Mouse (Mus musculus): ENCODE measurements around the gene Tmem274. TPM values are rescaled to one million over a fixed set of nuclear protein-coding genes. Genes with fewer than 3 reads are reported as not detected.

The Tmem274 gene
- polyA plus RNA-seq, 1 experiment, result not detected

- Histone ChIP-seq H3K4me1 (ENCODE audit: control insufficient read depth, insufficient read depth, insufficient read length, low read length) (peaks cover 13% of the 10 kb centered on the region; the same call in 1 of the 2 replicates), H3K4me3 (ENCODE audit: low read depth, low read length) (no peak overlapping the region), H3K36me3 (ENCODE audit: control insufficient read depth, insufficient read depth, low read length) (peaks cover 14% of the 10 kb centered on the region), H3K27me3 (ENCODE audit: control insufficient read depth, insufficient read depth, low read length) (no peaks in the 10 kb centered on the region), H3K27ac (ENCODE audit: insufficient read depth, low read depth, low read length) (no peak overlapping the region)
- TF ChIP-seq POLR2A (IDR thresholded peaks at IDR 0.05; ENCODE audit: low read depth, low read length) (no peak), CTCF (IDR thresholded peaks at IDR 0.05; ENCODE audit: extremely low read depth, insufficient read length, insufficient replicate concordance, low read depth, low read length) (no peak)
- WGBS, result 74% methylated on average over 15 of the region's 15 CpGs
These were observed 28.2 kb downstream of the Tmem274 start for GRCm38 (mm10) chr4:149505261-149505967.

- peaks cover 15% of the 10 kb centered on the region; the same call in 1 of the 2 replicates for H3K4me1 ChIP-seq (ENCODE audit: control insufficient read depth, insufficient read depth, insufficient read length, low read length)
- no peaks in the 10 kb centered on the region for H3K27me3 ChIP-seq (ENCODE audit: control insufficient read depth, insufficient read depth, low read length)
- H3K4me3 ChIP-seq (ENCODE audit: low read depth, low read length), result no peak overlapping the region
- TF ChIP-seq POLR2A (IDR thresholded peaks at IDR 0.05; ENCODE audit: low read depth, low read length) (no peak), CTCF (IDR thresholded peaks at IDR 0.05; ENCODE audit: extremely low read depth, insufficient read length, insufficient replicate concordance, low read depth, low read length) (no peak)
- no peak overlapping the region for H3K27ac ChIP-seq (ENCODE audit: insufficient read depth, low read depth, low read length)
- H3K36me3 ChIP-seq (ENCODE audit: control insufficient read depth, insufficient read depth, low read length), result peaks cover 6% of the 10 kb centered on the region; the same call in 1 of the 2 replicates
- 66% methylated on average over 3 of the region's 3 CpGs for WGBS
These were observed 29.7 kb downstream of the Tmem274 start for GRCm38 (mm10) chr4:149506904-149507303.

- H3K27me3 ChIP-seq (ENCODE audit: control insufficient read depth, insufficient read depth, low read length), result no peaks in the 10 kb centered on the region
- WGBS, result 24% methylated on average over 6 of the region's 6 CpGs
- H3K4me1 ChIP-seq (ENCODE audit: control insufficient read depth, insufficient read depth, insufficient read length, low read length), result peaks cover 15% of the 10 kb centered on the region; the same call in 1 of the 2 replicates
- H3K4me3 ChIP-seq (ENCODE audit: low read depth, low read length), result no peak overlapping the region
- TF ChIP-seq POLR2A (IDR thresholded peaks at IDR 0.05; ENCODE audit: low read depth, low read length) (no peak), CTCF (IDR thresholded peaks at IDR 0.05; ENCODE audit: extremely low read depth, insufficient read length, insufficient replicate concordance, low read depth, low read length) (no peak)
- no peaks in the 10 kb centered on the region for H3K36me3 ChIP-seq (ENCODE audit: control insufficient read depth, insufficient read depth, low read length)
- H3K27ac ChIP-seq (ENCODE audit: insufficient read depth, low read depth, low read length), result no peak overlapping the region
These were observed 34.1 kb downstream of the Tmem274 start for GRCm38 (mm10) chr4:149511221-149511646.

GRCm38 (mm10) chr4:149512072-149512471 lies 34.9 kb downstream of the Tmem274 start:
- 82% methylated on average over 7 of the region's 7 CpGs for WGBS
- Histone ChIP-seq H3K4me3 (ENCODE audit: low read depth, low read length) (no peak overlapping the region), H3K36me3 (ENCODE audit: control insufficient read depth, insufficient read depth, low read length) (no peaks in the 10 kb centered on the region), H3K4me1 (ENCODE audit: control insufficient read depth, insufficient read depth, insufficient read length, low read length) (peaks cover 15% of the 10 kb centered on the region; the same call in 1 of the 2 replicates), H3K27me3 (ENCODE audit: control insufficient read depth, insufficient read depth, low read length) (no peaks in the 10 kb centered on the region), H3K27ac (ENCODE audit: insufficient read depth, low read depth, low read length) (no peak overlapping the region)
- no peak for TF ChIP-seq POLR2A (IDR thresholded peaks at IDR 0.05; ENCODE audit: low read depth, low read length)
- no peak for TF ChIP-seq CTCF (IDR thresholded peaks at IDR 0.05; ENCODE audit: extremely low read depth, insufficient read length, insufficient replicate concordance, low read depth, low read length)

- Histone ChIP-seq H3K27me3 (ENCODE audit: control insufficient read depth, insufficient read depth, low read length) (no peaks in the 10 kb centered on the region), H3K4me3 (ENCODE audit: low read depth, low read length) (no peak overlapping the region), H3K4me1 (ENCODE audit: control insufficient read depth, insufficient read depth, insufficient read length, low read length) (peaks cover 14% of the 10 kb centered on the region; the same call in 1 of the 2 replicates), H3K27ac (ENCODE audit: insufficient read depth, low read depth, low read length) (no peak overlapping the region), H3K36me3 (ENCODE audit: control insufficient read depth, insufficient read depth, low read length) (no peaks in the 10 kb centered on the region)
- WGBS, result 75% methylated on average over 5 of the region's 5 CpGs
- TF ChIP-seq CTCF (IDR thresholded peaks at IDR 0.05; ENCODE audit: extremely low read depth, insufficient read length, insufficient replicate concordance, low read depth, low read length) (no peak), POLR2A (IDR thresholded peaks at IDR 0.05; ENCODE audit: low read depth, low read length) (no peak)
These were observed 38.5 kb downstream of the Tmem274 start for GRCm38 (mm10) chr4:149515706-149516105.

GRCm38 (mm10) chr4:149517868-149518340 lies 40.7 kb downstream of the Tmem274 start, which contains the start of gene Ctnnbip1:
TSS of gene Ctnnbip1 (plus strand) at chr4:149518236.
- Histone ChIP-seq H3K4me1 (ENCODE audit: control insufficient read depth, insufficient read depth, insufficient read length, low read length) (peaks cover 11% of the 10 kb centered on the region; the same call in 1 of the 2 replicates), H3K4me3 (ENCODE audit: low read depth, low read length) (peak within 1 kb of the TSS; percentile 76), H3K27ac (ENCODE audit: insufficient read depth, low read depth, low read length) (no peak within 1 kb of the TSS; the same call in 1 of the 2 replicates), H3K36me3 (ENCODE audit: control insufficient read depth, insufficient read depth, low read length) (no peaks in the 10 kb centered on the region), H3K27me3 (ENCODE audit: control insufficient read depth, insufficient read depth, low read length) (no peaks in the 10 kb centered on the region)
- under 1% methylated on average over 44 of the region's 46 CpGs for WGBS
- TF ChIP-seq CTCF (IDR thresholded peaks at IDR 0.05; ENCODE audit: extremely low read depth, insufficient read length, insufficient replicate concordance, low read depth, low read length) (no peak), POLR2A (IDR thresholded peaks at IDR 0.05; ENCODE audit: low read depth, low read length) (peak; percentile 56)

Measured in small intestine, adult 2 months (tissue).